Mouse (Mus musculus): ENCODE measurements around the gene Slc1a2. TPM values are rescaled to one million over a fixed set of nuclear protein-coding genes. Genes with fewer than 3 reads are reported as not detected.
A peak's percentile ranks its signal among the peaks of the same experiment; 100 is the strongest.

The Slc1a2 gene
- total and polyA plus RNA-seq, 2 experiments from 2014 or later, result 0.15 to 0.42 TPM

DNA sequence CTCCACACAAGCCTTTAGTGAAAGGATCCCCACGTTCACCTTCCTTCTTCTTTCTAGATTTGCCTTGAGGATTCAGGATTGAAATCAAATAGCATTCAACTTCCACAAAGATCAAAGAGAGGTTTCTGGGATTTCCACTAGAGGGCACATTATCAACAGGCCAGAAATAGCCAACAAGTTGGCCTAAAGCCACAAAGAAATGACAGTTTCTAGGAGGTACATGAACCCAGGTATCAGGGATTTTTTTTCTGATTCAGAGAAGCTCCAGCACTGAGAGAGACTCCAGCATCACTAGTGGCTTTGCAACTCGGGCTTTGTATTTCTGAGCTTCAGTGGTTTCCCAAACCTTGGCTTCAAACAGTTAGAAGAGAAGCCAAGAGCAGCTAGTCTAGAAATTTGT is 145.7 kb downstream of the Slc1a2 start:
- ATAC-seq (ENCODE audit: insufficient read depth, low read depth) (no peak), DNase-seq (ENCODE audit: low spot score) (peak; percentile 58)
- Histone ChIP-seq H3K4me2 (ENCODE audit: low read depth, low read length) (no peak overlapping the region), H3K9ac (replicated peaks; ENCODE audit: low read depth, low read length) (no peak overlapping the region), H3K36me3 (replicated peaks; ENCODE audit: control insufficient read depth, insufficient read depth, low read length) (no peaks in the 10 kb centered on the region), H3K4me1 (ENCODE audit: control insufficient read depth, insufficient read depth) (no peaks in the 10 kb centered on the region), H3K27ac (ENCODE audit: low read depth) (no peak overlapping the region), H3K4me3 (ENCODE audit: low read depth, low read length) (no peak overlapping the region), H3K27me3 (ENCODE audit: control insufficient read depth, insufficient read depth, low read length) (no peaks in the 10 kb centered on the region), H3K9me3 (replicated peaks; ENCODE audit: control insufficient read depth, low read length) (no peaks in the 10 kb centered on the region)
- TF ChIP-seq EP300 (IDR thresholded peaks at IDR 0.05; ENCODE audit: low read depth) (no peak), CTCF (IDR thresholded peaks at IDR 0.05; ENCODE audit: low read depth) (peak; percentile 82)
- 17% methylated on average over 2 of the region's 2 CpGs for WGBS

DNA sequence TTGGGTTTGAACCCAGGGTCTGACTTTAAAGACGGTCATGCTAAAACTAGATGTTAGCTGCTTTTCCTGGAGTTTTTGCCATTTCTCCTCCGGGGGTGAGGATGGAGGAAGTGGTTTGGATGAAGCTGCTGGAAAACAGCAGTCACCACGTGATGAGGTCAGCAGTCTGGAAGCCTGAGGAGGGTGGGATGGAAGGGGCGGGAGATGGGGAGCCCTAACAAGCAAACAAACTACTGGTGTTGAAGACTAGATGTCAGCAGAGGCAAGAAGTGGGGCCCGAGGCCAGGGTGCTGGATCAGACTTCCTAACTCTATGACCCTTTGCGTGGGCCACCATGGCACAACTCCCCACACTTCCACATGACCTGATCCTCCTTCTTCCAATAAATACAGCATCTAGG is 146.8 kb downstream of the Slc1a2 start:
- WGBS, result 59% methylated on average over 6 of the region's 6 CpGs
- no peaks in the 10 kb centered on the region for H3K9me3 ChIP-seq (replicated peaks; ENCODE audit: control insufficient read depth, low read length)
- no peaks in the 10 kb centered on the region for H3K27me3 ChIP-seq (ENCODE audit: control insufficient read depth, insufficient read depth, low read length)
- ATAC-seq (ENCODE audit: insufficient read depth, low read depth) (no peak), DNase-seq (ENCODE audit: low spot score) (no peak)
- H3K4me2 ChIP-seq (ENCODE audit: low read depth, low read length), result no peak overlapping the region
- H3K4me3 ChIP-seq (ENCODE audit: low read depth, low read length), result no peak overlapping the region
- no peak overlapping the region for H3K27ac ChIP-seq (ENCODE audit: low read depth)
- H3K36me3 ChIP-seq (replicated peaks; ENCODE audit: control insufficient read depth, insufficient read depth, low read length), result no peaks in the 10 kb centered on the region
- TF ChIP-seq CTCF (IDR thresholded peaks at IDR 0.05; ENCODE audit: low read depth) (no peak), EP300 (IDR thresholded peaks at IDR 0.05; ENCODE audit: low read depth) (no peak)
- H3K4me1 ChIP-seq (ENCODE audit: control insufficient read depth, insufficient read depth), result no peaks in the 10 kb centered on the region
- H3K9ac ChIP-seq (replicated peaks; ENCODE audit: low read depth, low read length), result no peak overlapping the region

GRCm38 (mm10) chr2:102805761-102806496 is 147.5 kb downstream of the Slc1a2 start:
- Histone ChIP-seq H3K27me3 (ENCODE audit: control insufficient read depth, insufficient read depth, low read length) (no peaks in the 10 kb centered on the region), H3K4me2 (ENCODE audit: low read depth, low read length) (no peak overlapping the region), H3K9me3 (replicated peaks; ENCODE audit: control insufficient read depth, low read length) (no peaks in the 10 kb centered on the region), H3K27ac (ENCODE audit: low read depth) (no peak overlapping the region), H3K36me3 (replicated peaks; ENCODE audit: control insufficient read depth, insufficient read depth, low read length) (no peaks in the 10 kb centered on the region), H3K4me1 (ENCODE audit: control insufficient read depth, insufficient read depth) (no peaks in the 10 kb centered on the region), H3K9ac (replicated peaks; ENCODE audit: low read depth, low read length) (no peak overlapping the region), H3K4me3 (ENCODE audit: low read depth, low read length) (no peak overlapping the region)
- DNase-seq (ENCODE audit: low spot score), result no peak
- no peak for ATAC-seq (ENCODE audit: insufficient read depth, low read depth)
- WGBS, result 68% methylated on average over 4 of the region's 4 CpGs
- TF ChIP-seq CTCF (IDR thresholded peaks at IDR 0.05; ENCODE audit: low read depth), result no peak
- TF ChIP-seq EP300 (IDR thresholded peaks at IDR 0.05; ENCODE audit: low read depth), result no peak

DNA sequence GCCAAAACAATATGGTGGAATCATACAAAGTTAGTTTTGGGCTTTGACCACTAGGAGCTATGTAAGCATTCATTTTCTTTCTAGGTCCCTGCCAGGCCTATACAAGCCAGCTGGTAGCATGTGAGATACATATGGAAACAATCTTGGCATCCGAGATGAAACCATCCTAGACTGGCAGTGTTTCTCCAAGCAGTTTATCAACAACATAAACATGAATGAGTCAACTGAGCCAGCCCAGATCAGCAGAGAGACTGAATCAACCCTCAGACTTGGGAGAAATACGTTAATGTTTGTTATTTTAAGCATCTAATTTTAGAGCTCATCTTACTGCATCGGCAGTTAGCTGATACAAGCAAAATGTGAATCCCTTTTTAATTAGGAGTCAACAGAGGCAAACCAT is 149.2 kb downstream of the Slc1a2 start:
- no peak for TF ChIP-seq EP300 (IDR thresholded peaks at IDR 0.05; ENCODE audit: low read depth)
- TF ChIP-seq CTCF (IDR thresholded peaks at IDR 0.05; ENCODE audit: low read depth), result no peak
- DNase-seq (ENCODE audit: low spot score), result no peak
- H3K4me2 ChIP-seq (ENCODE audit: low read depth, low read length), result no peak overlapping the region

GRCm38 (mm10) chr2:102809436-102809835 is 151.0 kb downstream of the Slc1a2 start:
- DNase-seq (ENCODE audit: low spot score) (no peak), ATAC-seq (ENCODE audit: insufficient read depth, low read depth) (no peak)
- no peaks in the 10 kb centered on the region for H3K4me1 ChIP-seq (ENCODE audit: control insufficient read depth, insufficient read depth)
- H3K4me3 ChIP-seq (ENCODE audit: low read depth, low read length), result no peak overlapping the region
- H3K9ac ChIP-seq (replicated peaks; ENCODE audit: low read depth, low read length), result no peak overlapping the region
- TF ChIP-seq CTCF (IDR thresholded peaks at IDR 0.05; ENCODE audit: low read depth) (no peak), EP300 (IDR thresholded peaks at IDR 0.05; ENCODE audit: low read depth) (no peak)
- H3K9me3 ChIP-seq (replicated peaks; ENCODE audit: control insufficient read depth, low read length), result no peaks in the 10 kb centered on the region
- no peak overlapping the region for H3K4me2 ChIP-seq (ENCODE audit: low read depth, low read length)
- WGBS, result 94% methylated on average over 1 of the region's 1 CpGs
- H3K27ac ChIP-seq (ENCODE audit: low read depth), result no peak overlapping the region
- no peaks in the 10 kb centered on the region for H3K27me3 ChIP-seq (ENCODE audit: control insufficient read depth, insufficient read depth, low read length)
- H3K36me3 ChIP-seq (replicated peaks; ENCODE audit: control insufficient read depth, insufficient read depth, low read length), result peaks cover 9% of the 10 kb centered on the region; the same call in 1 of the 2 replicates

More for the DNA sequence above, 149.2 kb downstream of the Slc1a2 start:
- Histone ChIP-seq H3K4me1 (ENCODE audit: control insufficient read depth, insufficient read depth) (no peaks in the 10 kb centered on the region), H3K9me3 (replicated peaks; ENCODE audit: control insufficient read depth, low read length) (no peaks in the 10 kb centered on the region), H3K36me3 (replicated peaks; ENCODE audit: control insufficient read depth, insufficient read depth, low read length) (no peaks in the 10 kb centered on the region), H3K9ac (replicated peaks; ENCODE audit: low read depth, low read length) (no peak overlapping the region), H3K27ac (ENCODE audit: low read depth) (no peak overlapping the region), H3K4me3 (ENCODE audit: low read depth, low read length) (no peak overlapping the region), H3K27me3 (ENCODE audit: control insufficient read depth, insufficient read depth, low read length) (no peaks in the 10 kb centered on the region)
- no peak for ATAC-seq (ENCODE audit: insufficient read depth, low read depth)
- 38% methylated on average over 3 of the region's 3 CpGs for WGBS

GRCm38 (mm10) chr2:102812756-102813155 is 154.3 kb downstream of the Slc1a2 start:
- TF ChIP-seq EP300 (IDR thresholded peaks at IDR 0.05; ENCODE audit: low read depth), result no peak
- no peak for TF ChIP-seq CTCF (IDR thresholded peaks at IDR 0.05; ENCODE audit: low read depth)
- no peaks in the 10 kb centered on the region for H3K4me1 ChIP-seq (ENCODE audit: control insufficient read depth, insufficient read depth)
- peaks cover 9% of the 10 kb centered on the region; the same call in 1 of the 2 replicates for H3K36me3 ChIP-seq (replicated peaks; ENCODE audit: control insufficient read depth, insufficient read depth, low read length)
- ATAC-seq (ENCODE audit: insufficient read depth, low read depth), result no peak
- H3K4me2 ChIP-seq (ENCODE audit: low read depth, low read length), result no peak overlapping the region
- H3K27me3 ChIP-seq (ENCODE audit: control insufficient read depth, insufficient read depth, low read length), result no peaks in the 10 kb centered on the region
- WGBS, result 67% methylated on average over 4 of the region's 4 CpGs
- no peaks in the 10 kb centered on the region for H3K9me3 ChIP-seq (replicated peaks; ENCODE audit: control insufficient read depth, low read length)
- no peak for DNase-seq (ENCODE audit: low spot score)
- no peak overlapping the region for H3K27ac ChIP-seq (ENCODE audit: low read depth)
- H3K4me3 ChIP-seq (ENCODE audit: low read depth, low read length), result no peak overlapping the region
- H3K9ac ChIP-seq (replicated peaks; ENCODE audit: low read depth, low read length), result no peak overlapping the region
